Mouse (Mus musculus) cerebellum, adult (tissue): Measurements from ENCODE around the gene Wwox.

ENCODE experiments used
- ATAC-seq: cut with Nextera tagmentation; 2 replicates; pipeline ENCODE4 v1.9.2; 2017; ENCODE audit warnings: mild to moderate bottlenecking, moderate library complexity, mixed read lengths; ENCODE audit not compliant: insufficient number of reproducible peaks, low FRiP score, low TSS enrichment

The Wwox gene

DNA sequence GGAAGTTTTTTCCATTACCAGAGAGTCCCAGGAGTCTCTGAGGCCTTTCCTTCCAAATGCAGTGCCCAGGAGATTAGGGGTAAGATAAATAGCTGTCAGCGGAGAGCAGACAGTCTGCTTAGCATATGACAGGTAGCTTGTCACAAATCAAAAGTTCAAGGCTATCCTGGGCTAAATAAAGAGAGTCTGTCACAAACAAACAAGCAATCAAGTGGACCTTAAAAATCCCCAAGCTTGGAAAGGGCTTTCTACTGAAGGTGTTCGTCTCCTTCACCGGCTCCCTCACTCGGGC is 439.8 kb downstream of the Wwox start:
- no peak for ATAC-seq

- no peak for ATAC-seq
These were observed 440.2 kb downstream of the Wwox start for GRCm38 (mm10) chr8:114879678-114880077.

DNA sequence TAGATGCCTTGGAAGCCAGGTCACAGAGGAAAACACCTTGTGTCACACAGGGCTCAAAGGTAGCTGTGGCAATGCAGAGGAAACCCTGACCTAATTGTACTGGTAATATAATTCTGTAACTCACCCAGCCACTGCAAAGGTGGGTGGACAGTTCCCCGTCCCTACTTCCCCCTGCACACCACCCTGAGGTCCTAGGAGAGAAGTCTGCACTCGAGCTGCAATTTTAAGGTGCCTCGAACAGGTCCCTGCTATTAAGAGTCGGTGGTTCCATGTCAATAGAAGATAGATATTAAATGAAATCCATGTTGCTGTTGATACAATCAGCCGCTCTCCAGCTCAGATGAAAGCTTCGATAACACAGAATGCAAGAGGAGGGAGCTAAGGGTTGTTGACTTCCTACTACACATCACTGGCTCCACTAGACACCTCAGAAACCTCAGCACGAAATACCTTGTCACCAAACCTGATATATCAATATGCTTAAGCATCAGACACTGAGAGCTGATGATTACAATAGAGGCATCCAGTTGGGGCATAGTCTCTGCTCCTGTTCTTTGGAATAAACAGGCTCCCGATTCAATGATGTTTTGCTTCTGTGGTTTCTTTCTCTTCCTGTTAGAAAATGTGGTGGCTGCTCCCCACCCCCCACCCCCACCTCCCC is 441.1 kb downstream of the Wwox start:
- ATAC-seq, result no peak

GRCm38 (mm10) chr8:114881891-114882401 is 442.5 kb downstream of the Wwox start:
- peak; percentile 72 for ATAC-seq

DNA sequence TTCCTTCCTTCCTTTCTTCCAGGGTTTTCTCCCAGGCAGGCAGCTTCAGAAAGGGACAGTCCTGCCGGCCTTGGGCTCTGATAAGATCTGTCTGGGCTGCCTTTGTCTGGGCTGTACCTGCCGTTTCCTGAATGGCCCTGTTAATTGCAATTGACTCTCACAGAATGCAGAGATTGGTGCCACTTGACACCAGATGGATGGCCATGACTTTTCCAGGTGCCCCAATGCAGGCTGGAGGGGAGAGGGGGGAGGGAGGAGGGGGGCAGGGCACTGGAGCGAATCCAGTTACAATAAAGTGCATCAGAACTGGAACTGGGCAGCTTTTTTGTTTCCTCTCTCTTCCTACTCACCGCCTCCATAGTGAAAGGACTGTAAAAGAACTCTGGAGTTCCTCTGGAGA is 443.0 kb downstream of the Wwox start:
- no peak for ATAC-seq

DNA sequence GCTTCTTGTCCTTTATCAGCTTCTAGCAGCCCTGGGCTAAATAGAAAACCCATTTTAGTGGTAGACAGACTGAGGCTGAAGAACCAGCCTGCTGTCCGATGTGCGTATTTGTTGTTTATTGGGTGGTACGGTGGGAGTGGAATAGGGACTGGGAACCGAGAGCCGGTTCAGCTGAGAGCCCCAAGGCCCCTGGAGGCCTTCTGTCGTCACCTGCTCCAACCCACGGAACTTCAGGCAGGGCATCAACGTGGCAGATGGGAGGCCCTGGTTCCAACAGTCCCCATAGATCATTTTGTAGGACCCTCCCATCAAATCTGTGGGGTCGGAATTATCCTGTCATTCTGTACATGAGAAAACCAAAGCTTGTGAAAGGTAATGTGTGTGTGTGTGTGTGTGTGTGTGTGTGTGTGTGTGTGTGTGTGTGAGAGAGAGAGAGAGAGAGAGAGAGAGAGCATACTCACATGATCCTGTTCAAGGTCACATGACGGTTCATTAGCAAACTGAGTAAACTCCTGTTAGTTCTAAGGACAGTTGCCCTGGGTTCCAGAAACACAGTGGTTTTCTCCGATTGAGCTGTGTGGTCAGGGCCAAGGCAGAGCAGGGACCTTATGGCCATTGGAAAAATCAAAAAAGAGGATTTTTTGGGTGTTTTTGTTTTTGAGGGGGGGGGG is 443.6 kb downstream of the Wwox start:
- no peak for ATAC-seq

DNA sequence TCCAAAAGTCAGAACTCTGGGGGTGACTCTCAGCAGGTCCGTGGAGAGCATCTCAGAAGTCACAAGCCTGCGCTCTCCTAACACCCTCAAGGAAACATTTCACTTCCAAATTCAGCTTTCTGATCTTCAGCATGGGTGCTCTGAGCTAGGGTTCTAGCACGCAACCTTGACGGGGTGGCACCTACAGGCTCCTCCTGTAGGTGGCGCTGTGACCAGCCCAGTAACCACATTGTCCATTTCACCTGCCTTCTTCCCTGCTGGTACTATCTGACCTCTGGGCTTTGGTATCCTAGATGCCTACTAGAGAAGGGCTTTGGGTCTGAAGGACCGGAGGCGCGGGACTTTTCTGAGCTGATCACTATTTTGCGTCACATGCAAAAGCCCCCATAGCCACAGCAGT is 444.5 kb downstream of the Wwox start:
- no peak for ATAC-seq

GRCm38 (mm10) chr8:114885026-114885592 is 445.7 kb downstream of the Wwox start:
- no peak for ATAC-seq

DNA sequence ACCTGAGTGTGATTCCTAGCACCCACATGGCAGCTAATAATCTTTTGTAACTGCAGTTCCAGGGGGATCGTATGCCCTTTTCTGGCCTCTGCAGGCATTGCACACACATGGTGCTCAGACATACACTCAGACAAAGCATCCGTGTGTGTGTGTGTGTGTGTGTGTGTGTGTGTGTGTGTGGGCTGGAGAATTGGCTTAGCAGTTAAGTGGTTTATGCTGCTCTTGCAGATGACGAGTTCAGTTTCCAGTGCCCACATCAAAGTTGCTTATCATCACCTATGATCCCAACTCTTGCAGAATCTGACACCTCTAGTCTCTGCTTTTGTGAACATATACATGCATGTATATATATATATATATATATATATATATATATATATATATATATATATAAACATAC is 448.9 kb downstream of the Wwox start:
- no peak for ATAC-seq

GRCm38 (mm10) chr8:114889578-114890374 is 450.3 kb downstream of the Wwox start:
- ATAC-seq, result peak; percentile 56; the same call in 1 of the 2 replicates

DNA sequence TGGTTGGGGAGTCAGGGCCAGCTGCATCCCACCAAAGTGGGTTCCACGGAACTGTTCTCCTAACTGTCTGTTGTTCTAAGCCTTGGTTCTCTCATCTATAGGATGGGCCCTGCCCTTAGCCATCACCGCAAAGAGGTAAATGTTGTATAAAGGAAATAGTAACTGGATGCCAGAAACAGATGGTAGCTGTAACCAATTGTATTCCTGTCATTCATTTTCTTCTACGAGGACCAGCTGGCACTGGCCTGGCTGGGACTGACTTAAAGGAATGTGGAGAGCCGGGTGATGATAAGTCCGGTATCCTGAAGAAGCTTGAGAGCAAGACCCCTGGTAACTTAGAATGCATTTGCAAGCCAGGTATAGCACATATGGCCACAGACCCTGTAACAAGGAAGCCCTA is 451.0 kb downstream of the Wwox start:
- ATAC-seq, result peak; percentile 24; the same call in 1 of the 2 replicates

DNA sequence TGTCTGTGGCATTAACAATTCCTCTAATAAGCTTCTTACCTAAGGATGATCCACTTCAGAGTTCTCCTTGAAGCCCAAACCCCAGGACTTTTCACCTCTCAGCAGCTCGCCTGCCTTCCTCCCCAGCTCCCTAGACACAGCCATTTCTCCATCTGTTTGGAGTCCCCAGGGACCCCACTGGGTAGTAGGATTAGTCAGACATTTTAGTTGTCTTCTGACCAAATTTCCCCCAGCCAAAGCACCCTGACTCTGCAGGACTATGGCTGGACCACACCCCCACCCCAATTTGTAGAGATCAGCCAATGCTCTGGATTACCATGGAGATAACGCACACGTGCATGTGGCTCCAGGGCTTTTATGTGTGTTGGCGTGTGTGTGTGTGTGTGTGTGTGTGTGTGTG is 451.8 kb downstream of the Wwox start:
- no peak for ATAC-seq

DNA sequence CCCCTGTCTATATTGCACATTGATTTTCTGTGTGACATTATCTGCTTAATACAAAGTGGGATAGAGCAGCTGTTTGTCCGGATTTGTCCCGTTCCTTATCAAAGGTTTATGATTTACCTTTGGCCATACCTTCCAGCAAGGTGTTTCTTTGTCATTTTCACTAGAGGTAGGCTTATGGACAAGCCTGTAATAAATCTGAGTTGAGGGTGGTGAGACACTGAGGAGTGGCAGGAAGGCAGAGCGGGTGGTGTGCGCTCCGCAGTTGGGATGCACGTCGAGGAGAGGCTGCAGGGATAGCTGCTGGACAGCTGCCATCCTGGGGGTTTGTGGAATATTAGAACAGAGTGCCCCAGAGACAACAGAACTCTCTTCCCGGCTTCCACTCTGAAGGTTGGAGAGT is 458.0 kb downstream of the Wwox start:
- ATAC-seq, result no peak

DNA sequence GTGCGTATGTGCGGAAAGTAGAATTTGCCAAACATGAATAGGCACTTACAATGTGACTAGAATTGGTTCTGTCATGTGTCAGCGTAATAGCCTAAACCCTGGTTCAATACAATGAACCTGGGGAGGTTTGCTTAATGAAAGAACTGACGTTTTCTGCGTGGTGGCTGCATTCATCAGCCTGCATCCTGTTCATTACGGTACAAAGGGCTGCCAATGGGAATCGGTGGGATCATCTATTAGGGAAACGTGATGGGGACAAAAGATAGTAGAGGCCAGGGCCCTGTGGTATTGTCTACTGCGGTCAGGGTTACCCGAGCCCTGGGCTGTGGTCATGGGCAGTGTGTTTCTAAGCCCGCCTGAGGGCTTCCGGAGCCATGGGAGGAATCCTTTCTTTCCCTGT is 459.7 kb downstream of the Wwox start:
- ATAC-seq, result no peak

GRCm38 (mm10) chr8:114902584-114902983 is 463.1 kb downstream of the Wwox start:
- ATAC-seq, result no peak

DNA sequence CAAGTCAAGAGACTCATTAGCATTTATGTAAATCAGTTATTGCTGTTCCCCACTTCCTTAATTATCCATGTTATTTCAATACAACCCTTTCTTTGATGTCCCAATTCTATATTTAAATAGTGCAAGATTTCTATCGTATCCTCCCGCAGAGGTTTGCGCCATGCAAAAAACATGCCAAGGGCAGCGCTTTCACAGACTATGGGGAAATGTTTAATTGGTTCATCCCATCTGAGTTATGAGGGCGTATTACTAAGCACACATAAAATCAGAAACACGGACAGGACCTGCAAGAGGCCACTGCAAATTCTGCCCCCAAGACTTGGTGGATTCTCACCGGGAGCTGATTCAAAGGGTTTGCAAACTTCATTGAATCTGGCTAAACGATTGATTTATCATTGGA is 468.6 kb downstream of the Wwox start:
- no peak for ATAC-seq

- ATAC-seq, result no peak
These were observed 469.1 kb downstream of the Wwox start for GRCm38 (mm10) chr8:114908589-114908988.

GRCm38 (mm10) chr8:114909146-114909545 is 469.7 kb downstream of the Wwox start:
- ATAC-seq, result no peak

GRCm38 (mm10) chr8:114911031-114911580 is 471.7 kb downstream of the Wwox start:
- no peak for ATAC-seq

- ATAC-seq, result peak; percentile 49; the same call in 1 of the 2 replicates
These were observed 484.2 kb downstream of the Wwox start for GRCm38 (mm10) chr8:114923629-114924028.

DNA sequence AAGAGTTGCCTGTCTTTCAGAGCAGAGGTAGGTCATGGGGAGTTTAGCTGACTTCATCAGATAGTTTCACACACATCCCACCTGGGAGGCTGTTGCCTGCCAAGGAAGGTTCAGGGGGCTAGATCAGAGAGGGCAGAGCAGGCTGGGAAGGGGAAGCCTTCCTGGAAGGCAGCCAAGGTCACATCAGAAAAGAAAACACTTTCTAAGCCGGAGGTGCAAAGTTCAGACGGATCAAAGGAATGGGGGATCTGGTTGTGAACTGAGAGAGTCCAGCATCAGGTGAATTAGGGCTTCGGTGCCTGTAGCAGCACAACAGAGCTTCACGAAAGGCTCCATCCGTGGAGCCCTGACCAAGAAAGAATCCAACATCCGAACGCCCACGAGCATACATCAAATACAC is 488.0 kb downstream of the Wwox start:
- ATAC-seq, result no peak
